Mouse (Mus musculus) bone marrow, adult 2 months (tissue): Measurements from ENCODE around the gene Ckap4.

Experiments
- CTCF ChIP-seq: fragments of 200-500 bp; IDR thresholded peaks from 2 replicates; pipeline ENCODE4 v1.5.1; 2011; ENCODE audit warnings: low read length, control low read depth; ENCODE audit not compliant: control insufficient read depth, insufficient read depth
- POLR2A ChIP-seq: fragments of 200-500 bp; IDR thresholded peaks from 2 replicates; pipeline ENCODE4 v1.6.1; 2011; ENCODE audit warnings: low read depth, mild to moderate bottlenecking, control low read depth, low read length, borderline replicate concordance; ENCODE audit not compliant: control insufficient read depth

DNA sequence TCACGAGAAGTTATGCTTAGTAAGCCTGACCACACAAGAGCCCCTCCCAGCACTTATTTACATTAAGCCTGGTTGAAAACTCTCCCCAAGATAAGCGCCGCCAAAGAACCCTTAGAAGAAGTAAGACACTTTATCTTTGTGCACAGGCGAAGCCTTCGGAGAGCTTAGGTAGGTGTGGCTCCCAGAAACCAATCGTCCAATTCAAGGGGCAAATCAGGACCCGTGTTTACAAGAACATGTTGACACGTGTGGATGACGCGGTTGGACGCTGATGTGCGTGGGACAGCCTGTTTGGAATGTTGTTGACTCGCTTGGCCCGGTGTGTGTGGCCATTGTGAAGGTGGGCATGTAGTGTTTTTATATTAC, 42.1 kb upstream of the Ckap4 start:
- TF ChIP-seq POLR2A (no peak), CTCF (no peak)
